Comparison of ENCODE assay signal across 28 mouse cellular contexts in the genomic region with DNA sequence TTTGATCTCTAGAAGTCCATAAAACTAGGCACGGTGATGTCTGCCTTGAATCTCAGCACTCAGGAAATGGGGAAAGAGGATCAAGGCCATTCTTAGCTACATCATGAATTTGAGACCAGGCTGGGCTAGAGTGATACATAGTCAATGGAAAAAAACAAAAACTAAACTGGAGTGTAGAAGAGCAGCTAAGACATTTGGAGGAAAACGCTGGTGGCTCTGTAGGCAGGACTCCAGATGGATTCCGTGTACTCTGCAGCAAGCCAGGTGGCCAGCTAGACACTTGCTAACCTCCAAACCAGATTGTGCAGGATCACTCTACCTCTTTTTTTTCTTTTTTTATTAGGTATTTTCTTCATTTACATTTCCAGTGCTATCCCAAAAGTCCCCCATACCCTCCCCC.
"Had no signal": no experiment of that assay in that cellular context is flagged by ENCODE, and none has a peak within 500 bp of the region (broad histone marks: within the 10 kb centered on the region; RNA-seq: fewer than 3 reads in every experiment).

No protein-coding gene starts in this region.

- ATAC-seq: forebrain, embryonic 13.5 days; forebrain, embryonic 14.5 days; forebrain, embryonic 15.5 days; forebrain, embryonic 16.5 days; forebrain, postnatal 0 days had no signal

- H3K9ac ChIP-seq: embryonic facial prominence, embryonic 12.5 days; embryonic facial prominence, embryonic 13.5 days; embryonic facial prominence, embryonic 15.5 days; forebrain, embryonic 12.5 days; forebrain, embryonic 13.5 days; forebrain, embryonic 15.5 days; forebrain, postnatal 0 days had no signal

- H3K4me1 ChIP-seq: embryonic facial prominence, embryonic 10.5 days; embryonic facial prominence, embryonic 12.5 days; embryonic facial prominence, embryonic 13.5 days; embryonic facial prominence, embryonic 15.5 days; forebrain, embryonic 10.5 days; forebrain, embryonic 12.5 days; forebrain, embryonic 13.5 days; forebrain, embryonic 15.5 days; heart, embryonic 10.5 days had no signal

- H3K27me3 ChIP-seq: embryonic facial prominence, embryonic 12.5 days; embryonic facial prominence, embryonic 13.5 days; embryonic facial prominence, embryonic 15.5 days; forebrain, embryonic 12.5 days; forebrain, embryonic 13.5 days; forebrain, embryonic 15.5 days had no signal

- H3K36me3 ChIP-seq: embryonic facial prominence, embryonic 10.5 days; embryonic facial prominence, embryonic 12.5 days; embryonic facial prominence, embryonic 13.5 days; embryonic facial prominence, embryonic 15.5 days; forebrain, embryonic 10.5 days; forebrain, embryonic 12.5 days; forebrain, embryonic 15.5 days; heart, embryonic 10.5 days had no signal

- H3K4me2 ChIP-seq: embryonic facial prominence, embryonic 12.5 days; embryonic facial prominence, embryonic 13.5 days; embryonic facial prominence, embryonic 15.5 days; forebrain, embryonic 12.5 days; forebrain, embryonic 13.5 days; forebrain, embryonic 15.5 days had no signal

- DNase-seq: cerebellum, adult 8-10 months; cerebellum, adult 9-10 months; cerebellum, adult 9-11 months; cerebellum, postnatal 10 days; cerebellum, postnatal 14 days; cerebellum, postnatal 25 days; cerebellum, postnatal 36 days; embryo, embryonic 11 days; forebrain, postnatal 0 days; gastrocnemius, adult 2 months; gastrocnemius, postnatal 10 days; gastrocnemius, postnatal 14 days; gastrocnemius, postnatal 25 days; gastrocnemius, postnatal 36 days; heart, adult 18-20 months; heart, adult 2 months had no signal

- H3K27ac ChIP-seq: embryonic facial prominence, embryonic 10.5 days; embryonic facial prominence, embryonic 12.5 days; embryonic facial prominence, embryonic 13.5 days; embryonic facial prominence, embryonic 15.5 days; forebrain, embryonic 10.5 days; forebrain, embryonic 12.5 days; forebrain, embryonic 13.5 days; forebrain, embryonic 15.5 days; gastrocnemius, adult 2 months; heart, adult 2 months; heart, embryonic 10.5 days had no signal

- H3K9me3 ChIP-seq: embryonic facial prominence, embryonic 10.5 days; embryonic facial prominence, embryonic 12.5 days; embryonic facial prominence, embryonic 13.5 days; embryonic facial prominence, embryonic 15.5 days; forebrain, embryonic 10.5 days; forebrain, embryonic 12.5 days; forebrain, embryonic 13.5 days; forebrain, embryonic 15.5 days; heart, embryonic 10.5 days had no signal

- H3K4me3 ChIP-seq: embryonic facial prominence, embryonic 10.5 days; embryonic facial prominence, embryonic 12.5 days; embryonic facial prominence, embryonic 13.5 days; embryonic facial prominence, embryonic 15.5 days; erythroblast, embryonic 14.5 days; forebrain, embryonic 10.5 days; forebrain, embryonic 12.5 days; forebrain, embryonic 13.5 days; forebrain, embryonic 15.5 days; gastrocnemius, adult 2 months; heart, adult 2 months; heart, embryonic 10.5 days had no signal
